8 mouse cellular contexts compared by ENCODE assay signal in genomic region chr17:64599916-64600315, GRCm38 (mm10). TPM values are rescaled to one million over a fixed set of nuclear protein-coding genes. Genes with fewer than 3 reads are reported as not detected.
DNase-seq lines count a peak whose midpoint lies in the region; ATAC-seq and TF ChIP-seq lines count a peak whose summit lies in the region.

No protein-coding gene starts in this region.

- no peak for ATAC-seq in heart, embryonic 13.5 days (ENCODE audit: extremely low read depth, insufficient number of reproducible peaks, low FRiP score, low TSS enrichment)
- ATAC-seq in stomach, embryonic 16.5 days (ENCODE audit: insufficient read depth, low FRiP score) = no peak
- no peak for ATAC-seq in granulocyte monocyte progenitor cell, adult 5-6 weeks (replicated peaks; ENCODE audit: poor library complexity, severe bottlenecking)

- H3K4me2 ChIP-seq in heart, embryonic 13.5 days = peak overlapping the region; percentile 97
- H3K4me2 ChIP-seq in stomach, embryonic 16.5 days (ENCODE audit: low read depth, low read length) = peak overlapping the region; percentile 77

- H3K36me3 ChIP-seq in heart, embryonic 13.5 days = no peaks in the 10 kb centered on the region
- peaks cover 0 to 23% of the 10 kb centered on the region in 2 experiments; a peak in 2 of 4 replicates for H3K36me3 ChIP-seq in MEL (ENCODE audit: control insufficient read depth in 1 of 2, insufficient read depth in 2 of 2, low read length in 2 of 2)
- no peaks in the 10 kb centered on the region for H3K36me3 ChIP-seq in stomach, embryonic 16.5 days (ENCODE audit: control insufficient read depth, insufficient read depth, low read length)

- TF ChIP-seq RAD21 in MEL (IDR thresholded peaks at IDR 0.05; ENCODE audit: low read depth, low read length) = peak; percentile 56

- H3K27me3 ChIP-seq in heart, embryonic 13.5 days (replicated peaks) = no peaks in the 10 kb centered on the region
- no peaks in the 10 kb centered on the region for H3K27me3 ChIP-seq in MEL (ENCODE audit: control insufficient read depth in 1 of 2, insufficient read depth in 2 of 2, low read length in 2 of 2)
- no peaks in the 10 kb centered on the region for H3K27me3 ChIP-seq in stomach, embryonic 16.5 days (ENCODE audit: control insufficient read depth, insufficient read depth, low read length)

- peak in 2 of 3 experiments; percentile 27 to 59; a peak in 3 of 6 replicates for TF ChIP-seq CTCF in MEL (IDR thresholded peaks at IDR 0.05 in 2 of 3, conservative IDR thresholded peaks at IDR 0.05 in 1 of 3; ENCODE audit: control insufficient read depth in 1 of 3, insufficient read depth in 1 of 3, low read depth in 2 of 3, low read length in 3 of 3, poor library complexity in 1 of 3, severe bottlenecking in 1 of 3)

- WGBS in heart, embryonic 13.5 days = 12% methylated on average over 4 of the region's 4 CpGs
- WGBS in stomach, embryonic 16.5 days = 25% methylated on average over 4 of the region's 4 CpGs

- TF ChIP-seq POLR2A in MEL (IDR thresholded peaks at IDR 0.05; ENCODE audit: control insufficient read depth in 1 of 2, insufficient read depth in 1 of 2, low read depth in 1 of 2, low read length in 2 of 2, poor library complexity in 1 of 2) = no peak

- peaks cover 27% of the 10 kb centered on the region for H3K79me2 ChIP-seq in MEL (ENCODE audit: control insufficient read depth, insufficient read depth, low read length, poor library complexity)

- intact Hi-C loops in heart, postnatal 36 days (cut with DNase I) = loop anchor here (2.0 to 5.0 kb wide), 3 partner anchors 21 to 272 kb away; partner anchors contain the start of gene Pja2

- H3K27ac ChIP-seq in heart, embryonic 13.5 days (replicated peaks) = peak overlapping the region; percentile 91
- H3K27ac ChIP-seq in MEL (ENCODE audit: control insufficient read depth, low read depth, low read length) = peak overlapping the region; percentile 25
- H3K27ac ChIP-seq in stomach, embryonic 16.5 days (ENCODE audit: low read length) = peak overlapping the region; percentile 96

- no peaks in the 10 kb centered on the region for H3K9me3 ChIP-seq in heart, embryonic 13.5 days
- no peaks in the 10 kb centered on the region for H3K9me3 ChIP-seq in MEL (replicated peaks; ENCODE audit: insufficient read depth, low read length)
- H3K9me3 ChIP-seq in stomach, embryonic 16.5 days (replicated peaks; ENCODE audit: control insufficient read depth, low read length) = no peaks in the 10 kb centered on the region

- DNase-seq in heart, postnatal 36 days = no peak
- DNase-seq in MEL (ENCODE audit: low read depth, low spot score) = peak; percentile 69
- DNase-seq in fibroblast of lung, adult 2 months (ENCODE audit: low read depth) = peak; percentile 46
- DNase-seq in kidney, adult 9 months = peak; percentile 75
- peak; percentile 72 for DNase-seq in lung, postnatal 10 days

- H3K4me3 ChIP-seq in heart, embryonic 13.5 days = peak overlapping the region; percentile 91
- H3K4me3 ChIP-seq in MEL (ENCODE audit: control insufficient read depth in 1 of 2, insufficient read depth in 1 of 2, low read depth in 2 of 2, low read length in 2 of 2) = peak overlapping the region; percentile 50 to 75
- peak overlapping the region; percentile 95 for H3K4me3 ChIP-seq in stomach, embryonic 16.5 days (replicated peaks; ENCODE audit: low read length)

- peaks cover 33% of the 10 kb centered on the region for H3K4me1 ChIP-seq in heart, embryonic 13.5 days
- peaks cover 8 to 17% of the 10 kb centered on the region in 2 experiments; a peak in 3 of 4 replicates for H3K4me1 ChIP-seq in MEL (ENCODE audit: control insufficient read depth in 1 of 2, insufficient read depth in 2 of 2, low read length in 2 of 2)
- H3K4me1 ChIP-seq in stomach, embryonic 16.5 days (ENCODE audit: control insufficient read depth, insufficient read depth, low read length) = peaks cover 23% of the 10 kb centered on the region

- TF ChIP-seq EP300 in MEL (IDR thresholded peaks at IDR 0.05; ENCODE audit: low read depth in 1 of 2, low read length in 2 of 2) = no peak

- H3K9ac ChIP-seq in heart, embryonic 13.5 days = peak overlapping the region; percentile 93
- peak overlapping the region; percentile 56 for H3K9ac ChIP-seq in MEL (ENCODE audit: control insufficient read depth, low read depth, low read length, poor library complexity, severe bottlenecking)
- H3K9ac ChIP-seq in stomach, embryonic 16.5 days (ENCODE audit: low read length) = peak overlapping the region; percentile 69

TF ChIP-seq in MEL, 35 proteins besides CTCF, POLR2A, EP300 and RAD21:
- TF ChIP-seq CHD2 (IDR thresholded peaks at IDR 0.05; ENCODE audit: low read length) (no peak), TAL1 (IDR thresholded peaks at IDR 0.05; ENCODE audit: low read length) (no peak), SMC3 (IDR thresholded peaks at IDR 0.05; ENCODE audit: low read depth, low read length) (peak; percentile 50), TBP (IDR thresholded peaks at IDR 0.05; ENCODE audit: low read depth, low read length) (no peak), TCF12 (IDR thresholded peaks at IDR 0.05; ENCODE audit: low read depth, low read length) (no peak), MEF2A (IDR thresholded peaks at IDR 0.05; ENCODE audit: extremely low read depth, insufficient replicate concordance, low read depth, low read length, poor library complexity, severe bottlenecking) (no peak), GATA1 (IDR thresholded peaks at IDR 0.05; ENCODE audit: low read depth, low read length) (peak; percentile 66), MYC (IDR thresholded peaks at IDR 0.05; ENCODE audit: low read depth, low read length) (no peak), ELF1 (IDR thresholded peaks at IDR 0.05; ENCODE audit: low read depth, low read length) (peak; percentile 57; the same call in 1 of the 2 replicates), ETS1 (IDR thresholded peaks at IDR 0.05; ENCODE audit: low read depth, low read length) (no peak), MYB (IDR thresholded peaks at IDR 0.05; ENCODE audit: low read depth, low read length) (no peak), CHD1 (IDR thresholded peaks at IDR 0.05; ENCODE audit: low read depth, low read length) (no peak), SIN3A (IDR thresholded peaks at IDR 0.05; ENCODE audit: low read length) (0 out of 2 replicates have a peak, but pooled peaks have one; percentile 4), MAZ (IDR thresholded peaks at IDR 0.05; ENCODE audit: low read depth, low read length) (0 out of 2 replicates have a peak, but pooled peaks have one; percentile 18), MXI1 (IDR thresholded peaks at IDR 0.05; ENCODE audit: low read depth, low read length) (no peak), KAT2A (conservative IDR thresholded peaks at IDR 0.05; ENCODE audit: low read depth, low read length) (no peak), MAX (IDR thresholded peaks at IDR 0.05; ENCODE audit: low read length) (no peak), RCOR1 (IDR thresholded peaks at IDR 0.05; ENCODE audit: low read depth, low read length) (no peak), NELFE (IDR thresholded peaks at IDR 0.05; ENCODE audit: low read depth, low read length) (no peak), ZC3H11A (IDR thresholded peaks at IDR 0.05; ENCODE audit: low read depth, low read length) (0 out of 2 replicates have a peak, but pooled peaks have one; percentile 9)
TF ChIP-seq in MEL: peak in this region for 6.

RNA-seq across cellular contexts. Expression of gene Man2a1, which starts 0.6 kb away (rescaled TPM):
- polyA plus RNA-seq in heart, embryonic 13.5 days (2015; fragmentation: Nextera tagmentation; extraction: Ambion mirVana) = 4.4 and 4.6 TPM in 2 replicates
- 10 to 100 TPM; 16.4 to 21.9 TPM for total RNA-seq in heart, postnatal 36 days (2021)
- total RNA-seq in MEL (2012; rRNA removed) = 8.0 and 8.7 TPM in 2 replicates
- polyA plus RNA-seq in MEL (2012; ENCODE audit: insufficient read depth in 1 of 2, insufficient read length in 2 of 2, low read depth in 1 of 2, low replicate concordance in 2 of 2, missing spikeins in 1 of 2) = 10 to 100 TPM in 1 of 2 experiments, 1 to 10 TPM in 1; 9.1 to 27.5 TPM
- 11.9 and 13.7 TPM in 2 replicates for polyA plus RNA-seq in stomach, embryonic 16.5 days (2015; fragmentation: Nextera tagmentation; extraction: Ambion mirVana)
- 25.0 and 45.5 TPM in 2 replicates for total RNA-seq in granulocyte monocyte progenitor cell, adult 5-6 weeks (2014; fragmentation: Nextera tagmentation)
- total RNA-seq in granulocyte monocyte progenitor cell, adult 5-6 weeks (2017) = 39.4 and 40.5 TPM in 2 replicates

Comparison
In these comparisons a context has a peak if more than half of its experiments do, and no peak if none do; other contexts are left out.
1. H3K27ac ChIP-seq: peak in every context shown above with its lines; median percentile 96 in stomach, embryonic 16.5 days; 91 in heart, embryonic 13.5 days; 25 in MEL.
2. DNase-seq: peak in MEL (single experiment), fibroblast of lung, adult 2 months (single experiment), kidney, adult 9 months (single experiment) and lung, postnatal 10 days (single experiment); none in heart, postnatal 36 days (0 of 2).
3. Peak in every context shown above with its lines, with median percentiles within 50 percentile points of each other: H3K4me3 ChIP-seq and H3K9ac ChIP-seq.